ENCODE assay signal across 9 mouse cellular contexts in the genomic region with DNA sequence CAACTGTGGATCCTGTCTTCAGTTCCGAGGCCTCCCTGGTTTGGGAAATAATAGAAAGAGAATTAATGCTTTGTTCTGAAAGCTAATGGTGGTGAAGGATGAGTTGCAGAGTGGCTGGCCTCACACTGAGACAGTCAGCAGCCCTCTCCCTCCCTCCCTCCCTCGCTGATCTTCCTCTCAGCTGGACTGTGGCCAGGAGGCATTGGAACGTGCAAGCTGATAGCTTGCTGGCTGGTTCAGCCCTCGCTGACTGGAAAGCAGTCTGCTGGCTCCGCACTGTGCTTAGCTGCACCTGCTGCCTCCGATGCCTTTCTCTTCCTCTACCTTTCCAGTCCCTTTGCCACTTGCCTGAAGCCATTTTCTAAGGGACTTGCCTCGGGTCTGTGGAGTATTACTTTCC.
DNase-seq lines count a peak whose midpoint lies in the region; ATAC-seq and TF ChIP-seq lines count a peak whose summit lies in the region.
"Had no signal": no experiment of that assay in that cellular context is flagged by ENCODE, and none has a peak within 500 bp of the region (broad histone marks: within the 10 kb centered on the region; RNA-seq: fewer than 3 reads in every experiment).

No protein-coding gene starts in this region.

- WGBS in cerebellum, adult 2 months = 6% methylated on average over 7 of the region's 7 CpGs
- WGBS in hindbrain, embryonic 15.5 days = 8% methylated on average over 7 of the region's 7 CpGs
- 33% methylated on average over 7 of the region's 7 CpGs for WGBS in liver, postnatal 0 days (ENCODE audit: insufficient replicate concordance)

- DNase-seq in frontal cortex, postnatal 36 days (ENCODE audit: low spot score in 2 of 2) = peak; percentile 18 to 28
- no peak for DNase-seq in frontal cortex, postnatal 25 days (ENCODE audit: low spot score in 2 of 2)
- peak; percentile 72 to 83 for DNase-seq in cerebellum, adult 2 months
- DNase-seq in gastrocnemius, postnatal 10 days = peak; percentile 85
- peak; percentile 37 for DNase-seq in liver, postnatal 0 days
- DNase-seq in retina, embryonic 14.5 days (ENCODE audit: low spot score) = peak; percentile 59
- no peak for DNase-seq in B cell, adult 2 months

- peak; percentile 86 for ATAC-seq in hindbrain, embryonic 15.5 days (ENCODE audit: low FRiP score, low read depth)
- ATAC-seq in liver, postnatal 0 days = no peak

- peaks cover 11% of the 10 kb centered on the region for H3K4me1 ChIP-seq in cerebellum, adult 2 months (ENCODE audit: control insufficient read depth, insufficient read depth, low read length)
- peaks cover 12% of the 10 kb centered on the region for H3K4me1 ChIP-seq in hindbrain, embryonic 15.5 days (replicated peaks)
- no peaks in the 10 kb centered on the region for H3K4me1 ChIP-seq in liver, postnatal 0 days (ENCODE audit: insufficient read depth)

- no peak for TF ChIP-seq CTCF in cerebellum, adult 2 months (IDR thresholded peaks at IDR 0.05; ENCODE audit: borderline replicate concordance, insufficient read depth, low read depth, low read length)
- TF ChIP-seq CTCF in liver, postnatal 0 days (IDR thresholded peaks at IDR 0.05; ENCODE audit: low read depth) = no peak

- no peaks in the 10 kb centered on the region for H3K27me3 ChIP-seq in cerebellum, adult 2 months (ENCODE audit: control insufficient read depth, insufficient read depth, low read length)
- H3K27me3 ChIP-seq in hindbrain, embryonic 15.5 days = no peaks in the 10 kb centered on the region
- H3K27me3 ChIP-seq in liver, postnatal 0 days (ENCODE audit: insufficient read depth, low read length) = no peaks in the 10 kb centered on the region
- H3K27me3 ChIP-seq: embryonic facial prominence, embryonic 13.5 days had no signal

- H3K9ac ChIP-seq in hindbrain, embryonic 15.5 days = no peak overlapping the region
- no peak overlapping the region for H3K9ac ChIP-seq in liver, postnatal 0 days (replicated peaks)
- H3K9ac ChIP-seq: embryonic facial prominence, embryonic 13.5 days had no signal

- no peaks in the 10 kb centered on the region for H3K36me3 ChIP-seq in hindbrain, embryonic 15.5 days
- no peaks in the 10 kb centered on the region for H3K36me3 ChIP-seq in liver, postnatal 0 days (replicated peaks; ENCODE audit: insufficient read depth, low read length)
- H3K36me3 ChIP-seq: embryonic facial prominence, embryonic 13.5 days had no signal

- TF ChIP-seq EP300 in liver, postnatal 0 days (IDR thresholded peaks at IDR 0.05; ENCODE audit: low read depth) = no peak

- TF ChIP-seq POLR2A in cerebellum, adult 2 months (IDR thresholded peaks at IDR 0.05; ENCODE audit: borderline replicate concordance, insufficient read depth, low read length) = no peak

- peak overlapping the region; percentile 11; the same call in 1 of the 2 replicates for H3K4me2 ChIP-seq in hindbrain, embryonic 15.5 days
- no peak overlapping the region for H3K4me2 ChIP-seq in liver, postnatal 0 days (ENCODE audit: low read depth, low read length)
- H3K4me2 ChIP-seq: embryonic facial prominence, embryonic 13.5 days had no signal

- no peak overlapping the region for H3K27ac ChIP-seq in cerebellum, adult 2 months (ENCODE audit: insufficient read depth, low read length)
- H3K27ac ChIP-seq in hindbrain, embryonic 15.5 days (replicated peaks) = 0 out of 2 replicates have a peak overlapping the region, but pooled peaks have one; percentile 11
- no peak overlapping the region for H3K27ac ChIP-seq in liver, postnatal 0 days (ENCODE audit: low read depth)
- H3K27ac ChIP-seq: embryonic facial prominence, embryonic 13.5 days had no signal

- no peak overlapping the region for H3K4me3 ChIP-seq in cerebellum, adult 2 months (replicated peaks; ENCODE audit: insufficient read depth, low read depth, low read length)
- no peak overlapping the region for H3K4me3 ChIP-seq in hindbrain, embryonic 15.5 days
- no peak overlapping the region for H3K4me3 ChIP-seq in liver, postnatal 0 days (ENCODE audit: low read depth, low read length)
- H3K4me3 ChIP-seq: embryonic facial prominence, embryonic 13.5 days had no signal

- H3K9me3 ChIP-seq in hindbrain, embryonic 15.5 days = no peaks in the 10 kb centered on the region
- no peaks in the 10 kb centered on the region for H3K9me3 ChIP-seq in liver, postnatal 0 days (ENCODE audit: low read length)
- H3K9me3 ChIP-seq: embryonic facial prominence, embryonic 13.5 days had no signal

Comparison
In these comparisons a context has a peak if more than half of its experiments do, and no peak if none do; other contexts are left out.
1. DNase-seq: peak in frontal cortex, postnatal 36 days (2 of 2), cerebellum, adult 2 months (2 of 2), gastrocnemius, postnatal 10 days (single experiment), liver, postnatal 0 days (single experiment) and retina, embryonic 14.5 days (single experiment); none in frontal cortex, postnatal 25 days (0 of 2) and B cell, adult 2 months (0 of 2).